Mouse (Mus musculus) adrenal gland, postnatal 25 days (tissue): ENCODE measurements around the gene Slit3. TPM values are rescaled to one million over a fixed set of nuclear protein-coding genes. Genes with fewer than 3 reads are reported as not detected.

Experiments used
- DNase-seq: peaks from one replicate; pipeline ENCODE4 v3.0.0; 2021; ENCODE audit warnings: mixed read lengths
- total RNA-seq: library from RNA; stranded (reverse); gene quantifications from 2 replicates; pipeline ENCODE4 v1.2.3, GENCODE M21; 2021

The Slit3 gene
- total RNA-seq, 1 experiment from 2014 or later = 40.6 TPM

DNA sequence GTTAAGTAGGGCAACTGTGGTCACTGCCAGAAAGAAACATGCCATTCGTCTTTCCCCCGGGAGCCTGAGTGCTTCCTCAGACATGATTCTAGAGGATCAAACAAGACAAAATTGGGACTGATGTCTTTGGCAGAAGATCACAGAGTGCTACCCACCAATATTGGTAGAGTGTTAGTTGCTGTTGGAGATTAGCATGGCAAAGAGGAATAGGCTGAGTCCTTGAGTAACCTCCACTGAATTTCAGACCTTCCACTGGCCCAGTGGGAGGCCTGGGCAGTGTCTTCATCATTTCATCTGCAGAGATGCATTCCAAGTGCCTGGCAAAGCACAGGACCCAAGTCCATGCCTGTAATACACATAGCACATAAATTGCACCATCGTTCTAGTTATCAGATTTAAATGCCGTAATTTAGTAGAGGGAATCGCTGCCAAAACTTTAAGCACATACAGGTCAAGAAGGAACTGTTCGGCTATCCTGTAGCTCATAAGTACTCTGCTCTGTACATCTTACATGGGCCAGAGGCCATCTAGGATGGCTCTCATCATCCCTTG lies 77.6 kb downstream of the Slit3 start:
- no peak for DNase-seq

DNA sequence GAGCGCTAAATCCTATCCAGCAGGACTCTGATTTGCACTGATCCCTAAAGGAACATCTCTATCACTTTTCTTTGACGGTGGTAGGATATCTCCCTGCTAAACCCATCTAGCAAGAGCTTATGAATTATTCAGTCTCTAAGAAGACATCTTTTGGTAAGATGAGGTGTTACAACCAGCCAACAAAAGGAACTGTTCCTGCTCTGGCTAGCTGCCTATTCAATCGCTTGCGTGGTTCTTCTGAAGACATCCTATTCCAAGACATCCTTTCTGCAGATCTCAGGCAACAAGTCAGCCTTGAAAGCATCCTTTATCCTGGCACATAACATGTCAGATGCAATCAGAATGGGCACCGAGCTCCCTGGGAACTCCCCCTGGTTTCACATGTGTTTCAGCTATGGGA lies 81.3 kb downstream of the Slit3 start:
- no peak for DNase-seq

GRCm38 (mm10) chr11:35203673-35204072 lies 82.6 kb downstream of the Slit3 start:
- no peak for DNase-seq

DNA sequence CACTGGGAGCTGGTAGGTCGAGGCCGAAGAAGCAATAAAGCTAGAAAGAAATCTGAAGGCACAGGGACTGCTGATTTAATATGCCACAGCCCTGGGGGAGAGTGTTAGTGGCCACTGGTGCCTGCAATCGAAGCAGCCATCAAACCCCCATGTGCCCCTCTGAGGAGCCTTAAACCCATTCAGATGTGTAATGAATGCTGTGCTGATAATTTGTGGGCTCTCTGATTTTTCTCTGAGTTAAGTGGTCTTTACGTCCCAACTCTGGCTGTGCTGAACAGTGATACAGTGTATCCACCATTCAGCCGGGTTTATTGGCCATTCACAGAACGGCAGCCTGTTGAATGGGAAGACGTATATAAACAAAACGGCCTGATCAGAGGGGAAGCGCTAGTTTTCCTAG lies 83.1 kb downstream of the Slit3 start:
- DNase-seq = no peak

DNA sequence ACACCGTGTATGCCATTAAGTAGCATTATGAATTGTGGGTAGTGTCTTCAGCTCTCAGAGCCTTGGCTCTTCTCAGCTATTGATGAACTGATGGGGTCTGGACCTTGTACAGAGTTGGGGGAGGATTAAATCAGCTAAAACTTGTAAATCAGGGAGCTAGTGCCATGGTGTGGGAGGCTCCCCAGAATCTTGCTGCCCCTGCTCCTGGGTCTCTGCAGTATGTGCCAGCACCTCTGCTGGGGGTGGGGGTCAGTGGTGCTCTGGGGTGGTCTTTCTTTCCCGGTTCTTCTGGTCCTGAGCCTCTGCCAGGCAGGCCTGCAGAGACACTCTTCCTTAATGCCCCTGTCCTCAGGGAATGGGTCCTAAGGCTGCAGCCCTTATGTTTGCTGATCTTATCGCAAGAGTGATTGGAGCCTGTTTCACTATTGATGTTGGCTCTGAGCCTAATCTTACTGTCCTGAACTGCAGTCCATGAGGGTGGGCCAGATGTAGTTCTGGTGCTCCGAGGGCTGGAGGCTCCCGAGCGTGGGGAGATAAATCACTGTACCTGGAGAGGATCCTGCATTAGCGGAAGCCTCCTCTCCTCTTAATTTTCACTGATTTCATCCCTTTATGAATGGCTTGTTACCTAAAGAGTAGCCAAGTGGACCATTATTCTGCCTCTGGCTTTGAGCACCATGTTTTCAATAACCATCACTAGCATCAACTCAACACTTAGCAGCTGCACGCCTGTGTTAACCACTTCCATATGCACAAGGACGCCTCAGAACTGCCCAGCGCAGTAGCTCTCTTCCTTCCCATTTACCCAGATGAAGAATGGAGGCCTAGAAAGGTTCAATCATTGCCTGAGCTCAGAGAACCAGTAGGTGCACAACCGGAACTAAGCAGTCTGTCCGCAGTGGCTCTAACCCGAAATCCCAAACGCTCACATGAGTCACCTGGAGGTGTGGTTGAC lies 90.0 kb downstream of the Slit3 start:
- DNase-seq = no peak

GRCm38 (mm10) chr11:35224025-35224424 lies 103.0 kb downstream of the Slit3 start:
- no peak for DNase-seq

GRCm38 (mm10) chr11:35231361-35232090 lies 110.5 kb downstream of the Slit3 start:
- peak; percentile 35 for DNase-seq

DNA sequence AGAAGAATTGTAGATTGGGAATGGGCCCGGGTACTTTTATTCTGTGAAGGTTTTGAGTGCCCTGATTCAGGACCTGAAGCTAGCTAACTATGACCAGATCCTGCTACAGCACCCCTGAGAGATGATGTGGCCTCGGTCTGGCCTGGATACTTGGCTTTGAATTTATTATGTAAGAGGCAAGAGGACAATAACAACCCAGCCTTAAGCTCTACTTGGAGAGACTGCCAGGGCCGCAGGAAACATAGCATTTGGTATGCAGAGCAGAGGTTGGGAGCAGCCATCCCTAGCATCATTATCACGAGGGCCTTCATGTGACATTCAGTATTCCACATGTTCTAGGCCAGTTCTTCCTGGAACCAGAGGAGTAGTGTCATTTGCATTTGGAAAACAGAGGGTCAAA lies 111.3 kb downstream of the Slit3 start:
- DNase-seq = no peak

- DNase-seq = no peak
These were observed 120.4 kb downstream of the Slit3 start for GRCm38 (mm10) chr11:35241379-35241778.

DNA sequence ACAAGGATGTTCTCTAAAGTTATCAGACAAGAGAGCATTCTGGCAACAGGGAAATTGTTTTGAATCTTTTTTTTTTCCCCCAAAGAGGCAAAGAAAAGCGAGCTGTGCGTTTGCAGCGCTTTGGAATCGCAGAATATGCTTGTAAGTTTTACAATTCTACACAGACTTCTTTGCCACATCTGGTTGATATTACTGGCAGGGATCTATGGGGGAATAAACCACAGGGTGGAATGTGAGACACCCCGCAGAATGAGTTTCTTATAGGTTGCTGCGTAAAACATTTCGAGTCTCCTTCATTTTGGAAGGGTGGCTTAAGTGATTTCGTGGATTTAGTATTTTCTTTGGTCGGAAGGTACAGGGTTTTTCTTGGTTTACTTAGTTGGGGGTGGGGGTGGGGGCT lies 122.6 kb downstream of the Slit3 start:
- DNase-seq = no peak

GRCm38 (mm10) chr11:35244526-35244925 lies 123.5 kb downstream of the Slit3 start:
- no peak for DNase-seq

GRCm38 (mm10) chr11:35246623-35247022 lies 125.6 kb downstream of the Slit3 start:
- DNase-seq = no peak

- DNase-seq = no peak
These were observed 127.1 kb downstream of the Slit3 start for GRCm38 (mm10) chr11:35248088-35248487.

- DNase-seq = no peak
These were observed 129.9 kb downstream of the Slit3 start for GRCm38 (mm10) chr11:35250871-35251418.

DNA sequence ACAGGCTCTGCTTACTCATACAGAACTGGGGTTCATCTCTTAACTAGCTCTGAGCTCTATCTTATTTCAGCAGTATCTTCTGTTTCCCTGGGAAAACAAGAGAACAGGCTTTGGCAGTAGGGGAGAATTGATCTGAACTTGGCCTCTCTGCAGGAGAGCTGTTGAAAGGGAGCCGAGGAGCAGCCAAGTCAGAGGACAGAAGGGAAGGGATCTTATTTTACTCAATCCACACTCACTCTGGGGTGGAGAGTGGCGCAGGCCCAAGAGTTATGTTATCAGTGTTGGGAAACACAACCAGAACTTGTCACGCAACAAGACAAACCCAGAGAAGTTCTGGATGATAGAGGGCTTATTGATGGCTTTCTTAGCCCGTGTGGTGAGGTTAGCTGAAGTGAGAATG lies 130.9 kb downstream of the Slit3 start:
- DNase-seq = no peak

- no peak for DNase-seq
These were observed 136.3 kb downstream of the Slit3 start for GRCm38 (mm10) chr11:35257351-35257750.

- DNase-seq = peak; percentile 39
These were observed 140.6 kb downstream of the Slit3 start for GRCm38 (mm10) chr11:35261562-35262087.

GRCm38 (mm10) chr11:35262289-35262941 lies 141.4 kb downstream of the Slit3 start:
- DNase-seq = no peak

DNA sequence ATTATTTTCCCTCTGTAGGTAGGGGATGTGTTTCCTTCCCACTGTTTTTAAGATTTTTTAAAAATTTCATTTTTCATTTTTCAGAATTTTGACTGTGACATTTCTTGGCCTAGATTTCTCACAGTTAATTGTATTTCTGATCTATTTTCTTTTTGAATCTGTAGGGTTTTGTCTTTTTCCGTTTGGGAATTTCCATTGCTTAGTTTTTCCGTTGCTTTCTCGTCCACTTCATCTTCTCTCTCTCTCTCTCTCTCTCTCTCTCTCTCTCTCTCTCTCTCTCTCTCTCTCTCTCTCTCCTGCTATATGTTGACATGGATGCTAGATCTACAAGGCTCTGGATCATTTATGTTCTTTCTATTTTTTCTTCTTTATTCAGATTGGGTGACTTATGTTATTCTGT lies 143.7 kb downstream of the Slit3 start:
- no peak for DNase-seq

GRCm38 (mm10) chr11:35270396-35270795 lies 149.4 kb downstream of the Slit3 start:
- DNase-seq = no peak

DNA sequence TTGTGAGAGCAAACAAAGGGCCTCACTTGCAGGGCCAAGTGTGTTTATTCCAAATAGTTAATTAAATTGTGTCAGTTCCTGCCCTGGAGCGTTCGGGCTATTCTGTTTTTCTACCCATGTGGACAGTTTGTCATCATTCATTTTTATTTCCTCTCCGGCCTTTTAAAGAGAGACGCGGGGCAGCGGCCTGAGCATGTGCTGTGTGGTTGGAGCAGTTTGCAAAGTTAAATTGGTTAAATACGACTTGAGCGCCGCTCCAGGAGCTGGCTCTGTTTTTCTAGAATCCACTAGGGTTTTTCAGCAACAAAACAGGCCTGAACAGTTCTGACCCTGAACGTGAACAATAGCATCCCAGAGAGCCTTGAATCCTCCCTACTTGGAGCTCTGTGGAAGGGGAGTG lies 152.4 kb downstream of the Slit3 start:
- no peak for DNase-seq

GRCm38 (mm10) chr11:35274036-35274435 lies 153.0 kb downstream of the Slit3 start:
- no peak for DNase-seq
